Mouse (Mus musculus): ENCODE data around the gene Lrba. TPM values are rescaled to one million over a fixed set of nuclear protein-coding genes. Genes with fewer than 3 reads are reported as not detected.

The Lrba gene
- polyA plus RNA-seq, 1 experiment = 5.6 TPM

- Histone ChIP-seq H3K27me3 (ENCODE audit: control insufficient read depth, insufficient read depth, insufficient read length) (no peaks in the 10 kb centered on the region), H3K79me2 (ENCODE audit: control insufficient read depth, insufficient read depth) (no peaks in the 10 kb centered on the region), H3ac (ENCODE audit: control insufficient read depth, insufficient read length) (no peak overlapping the region), H3K4me3 (no peak overlapping the region), H3K4me2 (ENCODE audit: low read depth) (no peak overlapping the region), H3K36me3 (ENCODE audit: control insufficient read depth, insufficient read depth) (no peaks in the 10 kb centered on the region)
- TF ChIP-seq MYOG (IDR thresholded peaks at IDR 0.05; ENCODE audit: control insufficient read depth in 1 of 3, insufficient read depth in 1 of 3, insufficient read length in 2 of 3, low read depth in 2 of 3) (peak in 2 of 3 experiments; percentile 62 to 77), USF1 (IDR thresholded peaks at IDR 0.05; ENCODE audit: low read depth) (no peak), MYOD1 (IDR thresholded peaks at IDR 0.05; ENCODE audit: control insufficient read depth in 1 of 3, insufficient read length in 2 of 3, low read depth in 2 of 3) (peak in 1 of 3 experiments; percentile 45)
Observed at GRCm38 (mm10) chr3:86787423-86788123, 563.1 kb downstream of the Lrba start.

GRCm38 (mm10) chr3:86788711-86789110 is 564.2 kb downstream of the Lrba start:
- no peak overlapping the region for H3K4me3 ChIP-seq
- H3K79me2 ChIP-seq (ENCODE audit: control insufficient read depth, insufficient read depth) = no peaks in the 10 kb centered on the region
- no peaks in the 10 kb centered on the region for H3K27me3 ChIP-seq (ENCODE audit: control insufficient read depth, insufficient read depth, insufficient read length)
- no peaks in the 10 kb centered on the region for H3K36me3 ChIP-seq (ENCODE audit: control insufficient read depth, insufficient read depth)
- H3K4me2 ChIP-seq (ENCODE audit: low read depth) = no peak overlapping the region
- H3ac ChIP-seq (ENCODE audit: control insufficient read depth, insufficient read length) = no peak overlapping the region
- TF ChIP-seq MYOG (IDR thresholded peaks at IDR 0.05; ENCODE audit: control insufficient read depth in 1 of 3, insufficient read depth in 1 of 3, insufficient read length in 2 of 3, low read depth in 2 of 3) (no peak), TCF12 (IDR thresholded peaks at IDR 0.05; ENCODE audit: insufficient read depth, poor library complexity, severe bottlenecking) (no peak), MYOD1 (IDR thresholded peaks at IDR 0.05; ENCODE audit: control insufficient read depth in 1 of 3, insufficient read length in 2 of 3, low read depth in 2 of 3) (no peak), TCF3 (IDR thresholded peaks at IDR 0.05; ENCODE audit: insufficient read length, low read depth) (no peak), POLR2AphosphoS2 (IDR thresholded peaks at IDR 0.05; ENCODE audit: insufficient read length, low read depth) (no peak), CEBPB (IDR thresholded peaks at IDR 0.05; ENCODE audit: insufficient read depth, poor library complexity, severe bottlenecking) (no peak), REST (IDR thresholded peaks at IDR 0.05; ENCODE audit: insufficient read depth, insufficient read length) (no peak), SRF (IDR thresholded peaks at IDR 0.05; ENCODE audit: control insufficient read depth, insufficient read length, low read depth) (no peak)

GRCm38 (mm10) chr3:86789752-86790151 is 565.3 kb downstream of the Lrba start:
- H3K4me3 ChIP-seq = no peak overlapping the region
- H3K36me3 ChIP-seq (ENCODE audit: control insufficient read depth, insufficient read depth) = no peaks in the 10 kb centered on the region
- no peaks in the 10 kb centered on the region for H3K79me2 ChIP-seq (ENCODE audit: control insufficient read depth, insufficient read depth)
- no peak overlapping the region for H3ac ChIP-seq (ENCODE audit: control insufficient read depth, insufficient read length)
- H3K27me3 ChIP-seq (ENCODE audit: control insufficient read depth, insufficient read depth, insufficient read length) = no peaks in the 10 kb centered on the region
- no peak for TF ChIP-seq MAX (IDR thresholded peaks at IDR 0.05; ENCODE audit: low read depth)
- TF ChIP-seq TCF12 (IDR thresholded peaks at IDR 0.05; ENCODE audit: insufficient read depth, poor library complexity, severe bottlenecking) = no peak
- no peak for TF ChIP-seq MYOD1 (IDR thresholded peaks at IDR 0.05; ENCODE audit: control insufficient read depth in 1 of 3, insufficient read length in 2 of 3, low read depth in 2 of 3)
- TF ChIP-seq SRF (IDR thresholded peaks at IDR 0.05; ENCODE audit: control insufficient read depth, insufficient read length, low read depth) = no peak
- TF ChIP-seq POLR2A (IDR thresholded peaks at IDR 0.05; ENCODE audit: insufficient read length, low read depth) = no peak
- no peak for TF ChIP-seq USF1 (IDR thresholded peaks at IDR 0.05; ENCODE audit: low read depth)
- TF ChIP-seq E2F4 (IDR thresholded peaks at IDR 0.05; ENCODE audit: insufficient read depth) = no peak
- TF ChIP-seq REST (IDR thresholded peaks at IDR 0.05; ENCODE audit: insufficient read depth, insufficient read length) = no peak
- no peak for TF ChIP-seq MYOG (IDR thresholded peaks at IDR 0.05; ENCODE audit: control insufficient read depth in 1 of 3, insufficient read depth in 1 of 3, insufficient read length in 2 of 3, low read depth in 2 of 3)
- no peak for TF ChIP-seq TCF3 (IDR thresholded peaks at IDR 0.05; ENCODE audit: insufficient read length, low read depth)
- TF ChIP-seq POLR2AphosphoS2 (IDR thresholded peaks at IDR 0.05; ENCODE audit: insufficient read length, low read depth) = no peak
- no peak for TF ChIP-seq CEBPB (IDR thresholded peaks at IDR 0.05; ENCODE audit: insufficient read depth, poor library complexity, severe bottlenecking)
- H3K4me2 ChIP-seq (ENCODE audit: low read depth) = no peak overlapping the region

- H3K4me3 ChIP-seq = no peak overlapping the region
- H3ac ChIP-seq (ENCODE audit: control insufficient read depth, insufficient read length) = no peak overlapping the region
- TF ChIP-seq REST (IDR thresholded peaks at IDR 0.05; ENCODE audit: insufficient read depth, insufficient read length) (no peak), TCF3 (IDR thresholded peaks at IDR 0.05; ENCODE audit: insufficient read length, low read depth) (no peak), MYOG (IDR thresholded peaks at IDR 0.05; ENCODE audit: control insufficient read depth in 1 of 3, insufficient read depth in 1 of 3, insufficient read length in 2 of 3, low read depth in 2 of 3) (no peak), POLR2A (IDR thresholded peaks at IDR 0.05; ENCODE audit: insufficient read length, low read depth) (no peak), E2F4 (IDR thresholded peaks at IDR 0.05; ENCODE audit: insufficient read depth) (no peak), MAX (IDR thresholded peaks at IDR 0.05; ENCODE audit: low read depth) (no peak), TCF12 (IDR thresholded peaks at IDR 0.05; ENCODE audit: insufficient read depth, poor library complexity, severe bottlenecking) (no peak), CEBPB (IDR thresholded peaks at IDR 0.05; ENCODE audit: insufficient read depth, poor library complexity, severe bottlenecking) (no peak), USF1 (IDR thresholded peaks at IDR 0.05; ENCODE audit: low read depth) (no peak)
- H3K4me2 ChIP-seq (ENCODE audit: low read depth) = no peak overlapping the region
- H3K36me3 ChIP-seq (ENCODE audit: control insufficient read depth, insufficient read depth) = no peaks in the 10 kb centered on the region
- H3K27me3 ChIP-seq (ENCODE audit: control insufficient read depth, insufficient read depth, insufficient read length) = no peaks in the 10 kb centered on the region
- H3K79me2 ChIP-seq (ENCODE audit: control insufficient read depth, insufficient read depth) = no peaks in the 10 kb centered on the region
Observed at GRCm38 (mm10) chr3:86793264-86793663, 568.8 kb downstream of the Lrba start.

GRCm38 (mm10) chr3:86793720-86794191 is 569.3 kb downstream of the Lrba start:
- Histone ChIP-seq H3ac (ENCODE audit: control insufficient read depth, insufficient read length) (no peak overlapping the region), H3K79me2 (ENCODE audit: control insufficient read depth, insufficient read depth) (no peaks in the 10 kb centered on the region), H3K4me3 (no peak overlapping the region), H3K36me3 (ENCODE audit: control insufficient read depth, insufficient read depth) (no peaks in the 10 kb centered on the region), H3K4me2 (ENCODE audit: low read depth) (no peak overlapping the region), H3K27me3 (ENCODE audit: control insufficient read depth, insufficient read depth, insufficient read length) (no peaks in the 10 kb centered on the region)
- TF ChIP-seq SRF (IDR thresholded peaks at IDR 0.05; ENCODE audit: control insufficient read depth, insufficient read length, low read depth) (no peak), MYOD1 (IDR thresholded peaks at IDR 0.05; ENCODE audit: control insufficient read depth in 1 of 3, insufficient read length in 2 of 3, low read depth in 2 of 3) (no peak), USF1 (IDR thresholded peaks at IDR 0.05; ENCODE audit: low read depth) (no peak), E2F4 (IDR thresholded peaks at IDR 0.05; ENCODE audit: insufficient read depth) (no peak), CEBPB (IDR thresholded peaks at IDR 0.05; ENCODE audit: insufficient read depth, poor library complexity, severe bottlenecking) (no peak), MAX (IDR thresholded peaks at IDR 0.05; ENCODE audit: low read depth) (no peak), POLR2AphosphoS2 (IDR thresholded peaks at IDR 0.05; ENCODE audit: insufficient read length, low read depth) (no peak), TCF12 (IDR thresholded peaks at IDR 0.05; ENCODE audit: insufficient read depth, poor library complexity, severe bottlenecking) (no peak), MYOG (IDR thresholded peaks at IDR 0.05; ENCODE audit: control insufficient read depth in 1 of 3, insufficient read depth in 1 of 3, insufficient read length in 2 of 3, low read depth in 2 of 3) (no peak), POLR2A (IDR thresholded peaks at IDR 0.05; ENCODE audit: insufficient read length, low read depth) (no peak), TCF3 (IDR thresholded peaks at IDR 0.05; ENCODE audit: insufficient read length, low read depth) (no peak), REST (IDR thresholded peaks at IDR 0.05; ENCODE audit: insufficient read depth, insufficient read length) (no peak)
